Mouse (Mus musculus): ENCODE data around the gene Exog. TPM values are rescaled to one million over a fixed set of nuclear protein-coding genes. Genes with fewer than 3 reads are reported as not detected.

Exog gene
- polyA plus RNA-seq, 1 experiment from 2014 or later, result 11.7 TPM

GRCm38 (mm10) chr9:119484420-119484819 lies 39.7 kb downstream of the Exog start:
- WGBS (ENCODE audit: insufficient replicate concordance), result 67% methylated on average over 9 of the region's 9 CpGs
- no peak for ATAC-seq
- H3K36me3 ChIP-seq, result no peaks in the 10 kb centered on the region
- H3K9me3 ChIP-seq (replicated peaks), result no peaks in the 10 kb centered on the region
- no peaks in the 10 kb centered on the region for H3K4me1 ChIP-seq
- no peak overlapping the region for H3K27ac ChIP-seq
- H3K4me3 ChIP-seq, result no peak overlapping the region
- no peak overlapping the region for H3K9ac ChIP-seq
- no peaks in the 10 kb centered on the region for H3K27me3 ChIP-seq (replicated peaks)
- no peak overlapping the region for H3K4me2 ChIP-seq

DNA sequence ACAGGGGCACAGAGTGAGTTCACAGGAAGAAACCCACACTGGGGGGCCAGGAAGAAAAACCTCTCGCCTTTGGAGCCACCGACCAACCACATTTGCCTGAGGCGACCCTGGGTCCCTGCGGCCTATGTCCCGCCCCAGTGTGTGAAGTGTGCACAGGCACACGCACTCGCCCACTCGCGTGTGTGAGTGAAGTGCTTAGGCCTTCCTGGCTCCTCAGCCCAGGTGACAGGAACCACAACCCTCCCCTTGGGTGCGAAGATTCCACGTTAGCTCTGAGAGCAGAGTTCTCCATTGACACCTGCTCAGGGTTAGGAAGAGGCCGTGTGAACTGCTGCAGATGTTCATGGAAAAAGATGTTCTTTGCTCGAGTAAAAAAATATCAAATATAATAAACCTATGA lies 40.1 kb downstream of the Exog start:
- WGBS (ENCODE audit: insufficient replicate concordance), result 80% methylated on average over 13 of the region's 13 CpGs
- no peak overlapping the region for H3K4me2 ChIP-seq
- H3K9ac ChIP-seq, result no peak overlapping the region
- H3K27ac ChIP-seq, result no peak overlapping the region
- H3K9me3 ChIP-seq (replicated peaks), result no peaks in the 10 kb centered on the region
- H3K27me3 ChIP-seq (replicated peaks), result no peaks in the 10 kb centered on the region
- H3K36me3 ChIP-seq, result no peaks in the 10 kb centered on the region
- no peak for ATAC-seq
- no peak overlapping the region for H3K4me3 ChIP-seq
- no peaks in the 10 kb centered on the region for H3K4me1 ChIP-seq

GRCm38 (mm10) chr9:119496354-119496753 lies 51.6 kb downstream of the Exog start:
- 76% methylated on average over 9 of the region's 9 CpGs for WGBS (ENCODE audit: insufficient replicate concordance)
- H3K9ac ChIP-seq, result no peak overlapping the region
- no peak overlapping the region for H3K27ac ChIP-seq
- no peaks in the 10 kb centered on the region for H3K9me3 ChIP-seq (replicated peaks)
- H3K4me3 ChIP-seq, result no peak overlapping the region
- no peak overlapping the region for H3K4me2 ChIP-seq
- H3K27me3 ChIP-seq (replicated peaks), result no peaks in the 10 kb centered on the region
- no peaks in the 10 kb centered on the region for H3K36me3 ChIP-seq
- ATAC-seq, result no peak
- no peaks in the 10 kb centered on the region for H3K4me1 ChIP-seq

GRCm38 (mm10) chr9:119496960-119497359 lies 52.2 kb downstream of the Exog start:
- Histone ChIP-seq H3K9ac (no peak overlapping the region), H3K4me3 (no peak overlapping the region), H3K27me3 (replicated peaks) (no peaks in the 10 kb centered on the region), H3K9me3 (replicated peaks) (no peaks in the 10 kb centered on the region), H3K4me1 (no peaks in the 10 kb centered on the region), H3K36me3 (no peaks in the 10 kb centered on the region), H3K27ac (no peak overlapping the region), H3K4me2 (no peak overlapping the region)
- 54% methylated on average over 5 of the region's 5 CpGs for WGBS (ENCODE audit: insufficient replicate concordance)
- no peak for ATAC-seq

GRCm38 (mm10) chr9:119497546-119498246 lies 53.0 kb downstream of the Exog start:
- Histone ChIP-seq H3K4me1 (no peaks in the 10 kb centered on the region), H3K9ac (no peak overlapping the region), H3K27ac (no peak overlapping the region), H3K9me3 (replicated peaks) (no peaks in the 10 kb centered on the region), H3K4me3 (no peak overlapping the region), H3K36me3 (no peaks in the 10 kb centered on the region), H3K4me2 (no peak overlapping the region), H3K27me3 (replicated peaks) (no peaks in the 10 kb centered on the region)
- WGBS (ENCODE audit: insufficient replicate concordance), result 81% methylated on average over 15 of the region's 15 CpGs
- ATAC-seq, result no peak

GRCm38 (mm10) chr9:119498247-119498607 lies 53.5 kb downstream of the Exog start:
- no peaks in the 10 kb centered on the region for H3K27me3 ChIP-seq (replicated peaks)
- ATAC-seq, result no peak
- H3K4me2 ChIP-seq, result no peak overlapping the region
- no peak overlapping the region for H3K4me3 ChIP-seq
- WGBS (ENCODE audit: insufficient replicate concordance), result 74% methylated on average over 9 of the region's 9 CpGs
- H3K9ac ChIP-seq, result no peak overlapping the region
- no peaks in the 10 kb centered on the region for H3K9me3 ChIP-seq (replicated peaks)
- no peaks in the 10 kb centered on the region for H3K4me1 ChIP-seq
- no peaks in the 10 kb centered on the region for H3K36me3 ChIP-seq
- no peak overlapping the region for H3K27ac ChIP-seq

- Histone ChIP-seq H3K4me3 (no peak overlapping the region), H3K4me1 (no peaks in the 10 kb centered on the region), H3K9ac (no peak overlapping the region), H3K27me3 (replicated peaks) (no peaks in the 10 kb centered on the region), H3K36me3 (no peaks in the 10 kb centered on the region), H3K27ac (no peak overlapping the region), H3K4me2 (no peak overlapping the region), H3K9me3 (replicated peaks) (no peaks in the 10 kb centered on the region)
- WGBS (ENCODE audit: insufficient replicate concordance), result 45% methylated on average over 7 of the region's 7 CpGs
- no peak for ATAC-seq
These were observed 54.1 kb downstream of the Exog start for GRCm38 (mm10) chr9:119498885-119499284.

GRCm38 (mm10) chr9:119503613-119504012 lies 58.9 kb downstream of the Exog start:
- no peaks in the 10 kb centered on the region for H3K27me3 ChIP-seq (replicated peaks)
- H3K4me3 ChIP-seq, result no peak overlapping the region
- no peaks in the 10 kb centered on the region for H3K36me3 ChIP-seq
- no peaks in the 10 kb centered on the region for H3K4me1 ChIP-seq
- 0 out of 2 replicates have a peak, but pooled peaks cover 4% of the 10 kb centered on the region for H3K9me3 ChIP-seq (replicated peaks)
- WGBS (ENCODE audit: insufficient replicate concordance), result 77% methylated on average over 9 of the region's 9 CpGs
- H3K27ac ChIP-seq, result no peak overlapping the region
- H3K4me2 ChIP-seq, result no peak overlapping the region
- no peak overlapping the region for H3K9ac ChIP-seq
- ATAC-seq, result no peak

DNA sequence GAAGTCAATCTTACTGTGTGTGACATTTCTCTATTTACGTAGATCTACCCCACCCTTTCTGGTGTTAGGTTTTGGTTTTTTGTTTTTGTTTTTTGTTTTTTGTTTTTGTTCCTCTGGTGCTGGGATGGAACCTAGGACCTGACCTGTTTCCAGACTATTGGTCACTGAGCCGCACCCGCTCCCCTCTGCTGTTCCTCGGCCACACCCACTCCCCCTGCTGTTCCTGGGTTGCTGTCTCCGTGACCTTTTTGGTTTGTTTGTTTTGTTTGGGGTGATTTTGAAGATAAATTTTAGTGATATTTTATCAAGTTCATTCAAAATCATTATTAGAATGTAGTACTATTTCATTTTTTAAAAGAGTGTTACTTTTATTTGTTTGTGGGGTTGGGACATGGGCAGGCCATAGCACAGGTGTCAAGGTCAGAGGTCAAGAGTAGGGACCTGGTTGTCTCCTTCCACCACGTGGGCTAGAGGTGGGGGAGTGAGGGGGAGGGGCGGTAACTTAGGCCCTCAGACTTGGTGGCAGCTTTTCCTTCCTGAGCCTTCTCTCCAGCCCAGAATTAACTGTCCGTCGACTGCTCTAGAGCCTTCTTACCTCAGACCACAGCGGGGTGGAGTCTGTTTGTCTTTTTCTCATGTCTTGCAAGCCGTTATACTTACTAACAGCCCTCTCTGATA lies 60.4 kb downstream of the Exog start:
- 0 out of 2 replicates have a peak, but pooled peaks cover 4% of the 10 kb centered on the region for H3K9me3 ChIP-seq (replicated peaks)
- WGBS (ENCODE audit: insufficient replicate concordance), result 50% methylated on average over 11 of the region's 11 CpGs
- no peak overlapping the region for H3K27ac ChIP-seq
- H3K27me3 ChIP-seq (replicated peaks), result no peaks in the 10 kb centered on the region
- H3K9ac ChIP-seq, result no peak overlapping the region
- no peak overlapping the region for H3K4me3 ChIP-seq
- H3K36me3 ChIP-seq, result no peaks in the 10 kb centered on the region
- H3K4me2 ChIP-seq, result no peak overlapping the region
- no peaks in the 10 kb centered on the region for H3K4me1 ChIP-seq
- ATAC-seq, result no peak

GRCm38 (mm10) chr9:119510902-119511301 lies 66.2 kb downstream of the Exog start:
- Histone ChIP-seq H3K4me1 (no peaks in the 10 kb centered on the region), H3K4me3 (no peak overlapping the region), H3K9ac (no peak overlapping the region), H3K36me3 (no peaks in the 10 kb centered on the region), H3K4me2 (no peak overlapping the region), H3K27me3 (replicated peaks) (0 out of 2 replicates have a peak, but pooled peaks cover 7% of the 10 kb centered on the region), H3K9me3 (replicated peaks) (0 out of 2 replicates have a peak, but pooled peaks cover 4% of the 10 kb centered on the region), H3K27ac (no peak overlapping the region)
- 61% methylated on average over 6 of the region's 6 CpGs for WGBS (ENCODE audit: insufficient replicate concordance)
- 0 out of 2 replicates have a peak, but pooled peaks have one; percentile 15 for ATAC-seq

DNA sequence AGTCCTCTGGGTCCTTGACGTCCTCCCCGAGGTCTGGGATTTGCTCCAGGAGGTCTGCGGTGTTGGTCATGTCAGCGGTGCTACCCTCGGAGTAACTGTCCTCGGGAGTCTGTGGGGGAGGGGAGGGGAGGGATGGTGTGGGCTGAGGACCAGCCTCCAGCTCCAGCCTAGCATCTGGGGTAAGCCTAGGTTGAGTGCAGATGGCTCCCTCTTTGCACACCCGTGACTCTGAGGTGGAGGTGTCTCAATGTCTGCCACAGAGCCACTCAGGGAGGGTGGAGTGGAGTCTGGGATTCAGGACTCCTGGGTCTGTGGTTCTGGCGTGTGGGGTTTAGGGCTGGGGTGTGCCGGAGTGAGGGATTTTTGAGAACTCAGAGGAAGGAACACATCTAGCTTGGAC lies 68.2 kb downstream of the Exog start:
- 77% methylated on average over 9 of the region's 9 CpGs for WGBS (ENCODE audit: insufficient replicate concordance)
- no peaks in the 10 kb centered on the region for H3K36me3 ChIP-seq
- no peak overlapping the region for H3K4me2 ChIP-seq
- H3K27ac ChIP-seq, result no peak overlapping the region
- no peaks in the 10 kb centered on the region for H3K9me3 ChIP-seq (replicated peaks)
- H3K4me1 ChIP-seq, result no peaks in the 10 kb centered on the region
- H3K4me3 ChIP-seq, result no peak overlapping the region
- H3K27me3 ChIP-seq (replicated peaks), result peaks cover 19% of the 10 kb centered on the region; the same call in 1 of the 2 replicates
- no peak overlapping the region for H3K9ac ChIP-seq
- ATAC-seq, result no peak

- WGBS (ENCODE audit: insufficient replicate concordance), result 67% methylated on average over 8 of the region's 8 CpGs
- Histone ChIP-seq H3K9ac (no peak overlapping the region), H3K9me3 (replicated peaks) (no peaks in the 10 kb centered on the region), H3K27ac (no peak overlapping the region), H3K4me1 (no peaks in the 10 kb centered on the region), H3K4me2 (no peak overlapping the region), H3K4me3 (no peak overlapping the region), H3K27me3 (replicated peaks) (peaks cover 25% of the 10 kb centered on the region), H3K36me3 (no peaks in the 10 kb centered on the region)
- ATAC-seq, result no peak
These were observed 69.1 kb downstream of the Exog start for GRCm38 (mm10) chr9:119513816-119514215.

All from liver, embryonic 12.5 days (tissue).